In genomic region chr2:71767019-71767610, GRCm38 (mm10) we compare ENCODE assay signal across 26 mouse cellular contexts. TPM values are rescaled to one million over a fixed set of nuclear protein-coding genes. Genes with fewer than 3 reads are reported as not detected.
DNase-seq lines count a peak whose midpoint lies in the region; ATAC-seq and TF ChIP-seq lines count a peak whose summit lies in the region.
"Had no signal": no experiment of that assay in that cellular context is flagged by ENCODE, and none has a peak within 500 bp of the region (broad histone marks: within the 10 kb centered on the region; RNA-seq: fewer than 3 reads in every experiment).

No protein-coding gene starts in this region.

- H3K9ac ChIP-seq in hindbrain, embryonic 14.5 days = no peak overlapping the region
- H3K9ac ChIP-seq: forebrain, embryonic 13.5 days; heart, embryonic 13.5 days; hindbrain, embryonic 12.5 days; intestine, embryonic 15.5 days had no signal

- H3K27me3 ChIP-seq in hindbrain, embryonic 14.5 days (ENCODE audit: control insufficient read depth, insufficient read depth, low read length) = no peaks in the 10 kb centered on the region
- H3K27me3 ChIP-seq: forebrain, embryonic 13.5 days; heart, embryonic 13.5 days; hindbrain, embryonic 12.5 days; intestine, embryonic 15.5 days; Patski had no signal

- intact Hi-C loops in gastrocnemius, adult 2 months (cut with DNase I) = no loop called here
- intact Hi-C loops in left cerebral cortex, postnatal 4 days (cut with DNase I) = no loop called here
- intact Hi-C loops in left cerebral cortex, postnatal 25 days (cut with DNase I) = no loop called here

- WGBS in hindbrain, embryonic 14.5 days = 81% methylated on average over 6 of the region's 6 CpGs

- H3K4me3 ChIP-seq in gastrocnemius, adult 2 months = no peak overlapping the region
- H3K4me3 ChIP-seq in hindbrain, embryonic 14.5 days (replicated peaks; ENCODE audit: low read length) = no peak overlapping the region
- H3K4me3 ChIP-seq: forebrain, embryonic 10.5 days; forebrain, embryonic 13.5 days; heart, embryonic 13.5 days; hindbrain, embryonic 12.5 days; intestine, embryonic 15.5 days had no signal

- no peaks in the 10 kb centered on the region for H3K4me1 ChIP-seq in hindbrain, embryonic 14.5 days (replicated peaks; ENCODE audit: control insufficient read depth, insufficient read depth, low read length)
- H3K4me1 ChIP-seq: forebrain, embryonic 13.5 days; hindbrain, embryonic 12.5 days; intestine, embryonic 15.5 days had no signal

- peak overlapping the region; percentile 58; the same call in 1 of the 2 replicates for H3K27ac ChIP-seq in gastrocnemius, adult 2 months
- no peak overlapping the region for H3K27ac ChIP-seq in hindbrain, embryonic 14.5 days
- H3K27ac ChIP-seq: forebrain, embryonic 10.5 days; forebrain, embryonic 13.5 days; hindbrain, embryonic 12.5 days; intestine, embryonic 15.5 days had no signal

- H3K36me3 ChIP-seq in hindbrain, embryonic 14.5 days (replicated peaks; ENCODE audit: control insufficient read depth, insufficient read depth) = no peaks in the 10 kb centered on the region
- H3K36me3 ChIP-seq: forebrain, embryonic 10.5 days; heart, embryonic 13.5 days; hindbrain, embryonic 12.5 days; intestine, embryonic 15.5 days had no signal

- no peak for TF ChIP-seq CTCF in gastrocnemius, adult 2 months (IDR thresholded peaks at IDR 0.05)

- no peak for DNase-seq in gastrocnemius, adult 2 months
- DNase-seq in gastrocnemius, adult 8-10 months (ENCODE audit: low spot score in 2 of 2) = no peak
- DNase-seq in left cerebral cortex, postnatal 4 days = peak; percentile 20
- DNase-seq in left cerebral cortex, postnatal 25 days (ENCODE audit: low spot score in 2 of 2) = no peak
- DNase-seq in 416B (ENCODE audit: low read depth) = peak; percentile 69
- peak; percentile 68 for DNase-seq in Muller cell, postnatal 12 days (ENCODE audit: inconsistent ontology term)
- no peak for DNase-seq in frontal cortex, postnatal 14 days (ENCODE audit: low spot score in 2 of 2)
- no peak for DNase-seq in hindbrain, embryonic 14.5 days (ENCODE audit: low spot score)
- DNase-seq: adrenal gland, postnatal 10 days; adrenal gland, postnatal 36 days; cerebellum, adult 11 months; cerebellum, adult 2 months; cerebellum, adult 9-11 months; gastrocnemius, postnatal 10 days; gastrocnemius, postnatal 36 days; heart, postnatal 14 days; kidney, adult 11 months had no signal

- H3K9me3 ChIP-seq in hindbrain, embryonic 14.5 days (ENCODE audit: control insufficient read depth, low read length) = no peaks in the 10 kb centered on the region
- H3K9me3 ChIP-seq: forebrain, embryonic 10.5 days; forebrain, embryonic 13.5 days; heart, embryonic 13.5 days; hindbrain, embryonic 12.5 days; intestine, embryonic 15.5 days had no signal

- H3K4me2 ChIP-seq in hindbrain, embryonic 14.5 days (replicated peaks) = no peak overlapping the region
- H3K4me2 ChIP-seq: forebrain, embryonic 13.5 days; heart, embryonic 13.5 days; hindbrain, embryonic 12.5 days; intestine, embryonic 15.5 days had no signal

- ATAC-seq in hindbrain, embryonic 14.5 days (ENCODE audit: low FRiP score) = no peak
- ATAC-seq: CD4-positive, CD25-positive, alpha-beta regulatory T cell, adult 4 months; forebrain, embryonic 13.5 days; forebrain, embryonic 16.5 days; hindbrain, embryonic 16.5 days; intestine, embryonic 15.5 days; Patski had no signal

RNA-seq across cellular contexts. Expression of gene Itga6, which starts 21.7 kb away (rescaled TPM):
- total RNA-seq in gastrocnemius, adult 2 months (2021) = 10 to 100 TPM; 13.1 to 21.8 TPM
- total RNA-seq in gastrocnemius, adult 8-10 months (2022) = 10 to 100 TPM; 10.0 to 15.1 (median 12.2) TPM
- 10 to 100 TPM; 27.3 to 32.0 TPM for total RNA-seq in left cerebral cortex, postnatal 4 days (2021)
- total RNA-seq in left cerebral cortex, postnatal 25 days (2021) = 10 to 100 TPM; 25.5 to 27.6 TPM
- 34.7 and 35.9 TPM in 2 replicates for polyA plus RNA-seq in hindbrain, embryonic 14.5 days (2014; fragmentation: Nextera tagmentation; extraction: Ambion mirVana)

Comparison
In these comparisons a context has a peak if more than half of its experiments do, and no peak if none do; other contexts are left out.
1. DNase-seq: peak in left cerebral cortex, postnatal 4 days (single experiment), 416B (single experiment) and Muller cell, postnatal 12 days (single experiment); none in gastrocnemius, adult 2 months (single experiment), gastrocnemius, adult 8-10 months (0 of 2), left cerebral cortex, postnatal 25 days (0 of 2), frontal cortex, postnatal 14 days (0 of 2) and hindbrain, embryonic 14.5 days (single experiment).